Mouse (Mus musculus) yolk sac, embryonic 10.5 days (tissue): ENCODE results near the gene Pgm3.
"Not testable (repeated sequence)": the region's sequence is repeated elsewhere in the genome, so short reads cannot be mapped to it uniquely, and the experiment has no call there.

ENCODE experiments used
- DNase-seq: peaks from one replicate; pipeline ENCODE4 v3.0.0-alpha.2; 2017; ENCODE audit warnings: low spot score

Gene Pgm3

DNA sequence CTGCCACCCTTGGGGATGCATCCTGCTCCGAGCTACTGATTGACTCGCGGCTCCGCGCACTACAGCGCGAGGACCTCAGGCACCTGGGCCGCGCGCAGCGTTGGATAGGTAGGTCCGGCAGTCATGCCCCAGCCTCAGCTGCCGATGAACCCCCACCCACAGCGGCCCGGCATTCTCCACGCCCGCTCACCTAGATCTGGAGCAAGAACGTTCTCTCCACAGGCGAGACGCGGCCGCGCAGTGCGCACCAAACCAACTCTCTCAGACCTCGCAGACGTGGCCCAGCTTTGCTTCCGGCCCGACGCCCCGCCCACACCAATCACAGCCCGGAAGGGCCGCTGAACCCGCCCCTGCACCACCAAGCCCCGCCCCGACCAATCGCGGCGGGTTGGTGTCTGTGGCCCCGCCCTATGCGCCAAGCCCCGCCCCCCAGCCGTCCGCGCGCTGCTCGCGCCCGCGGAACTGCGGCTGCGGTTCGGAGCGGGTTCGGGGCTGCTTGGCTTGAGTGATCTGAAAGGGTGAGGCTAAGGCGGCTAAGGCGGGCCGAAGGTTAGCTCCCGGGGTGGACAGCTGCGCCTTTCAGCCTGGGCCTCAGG lies at the start of gene Pgm3, which contains the start of gene Rwdd2a:
Gene Pgm3 (minus strand): TSS at position 303 of the 596 bp plus-strand sequence.
Gene Rwdd2a (plus strand): TSS at position 452 of the 596 bp plus-strand sequence.
- peak; percentile 96 for DNase-seq

DNA sequence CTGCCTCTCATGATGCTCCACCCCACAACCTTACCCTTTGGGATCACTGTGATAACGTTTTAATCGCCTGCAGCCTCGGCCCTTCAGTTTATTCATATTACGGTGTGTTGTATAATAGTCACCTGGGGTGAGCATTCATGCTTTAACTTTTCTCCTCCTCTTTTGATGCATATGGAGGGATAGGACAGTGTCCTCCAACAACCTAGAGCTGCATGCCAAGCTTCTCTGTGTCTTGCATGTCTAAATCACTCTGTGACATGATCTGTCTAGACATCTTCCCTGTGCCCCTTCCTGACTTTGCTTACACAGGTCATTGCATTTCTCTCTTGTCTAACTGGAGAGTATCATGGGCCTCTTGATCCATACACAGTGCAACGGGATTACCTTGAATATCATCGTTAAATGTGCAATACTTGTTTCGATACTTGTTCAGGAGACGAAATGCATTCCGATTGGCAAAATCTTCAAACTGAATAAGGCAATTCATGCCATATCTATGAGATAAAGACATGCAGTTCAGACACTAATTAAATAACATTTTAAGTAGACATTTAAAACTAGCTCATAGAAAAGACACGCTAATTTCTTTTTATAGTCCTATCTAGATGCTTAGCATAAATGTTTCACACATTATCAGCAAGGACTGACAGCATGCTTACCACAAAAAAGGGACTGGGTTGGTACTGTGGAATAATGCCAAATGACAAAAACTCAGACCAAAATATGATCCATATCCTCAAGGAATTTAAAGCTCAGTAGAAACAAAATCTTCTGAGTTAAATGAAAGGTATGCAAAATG lies 47.9 kb upstream of the Pgm3 start:
- DNase-seq = no peak

DNA sequence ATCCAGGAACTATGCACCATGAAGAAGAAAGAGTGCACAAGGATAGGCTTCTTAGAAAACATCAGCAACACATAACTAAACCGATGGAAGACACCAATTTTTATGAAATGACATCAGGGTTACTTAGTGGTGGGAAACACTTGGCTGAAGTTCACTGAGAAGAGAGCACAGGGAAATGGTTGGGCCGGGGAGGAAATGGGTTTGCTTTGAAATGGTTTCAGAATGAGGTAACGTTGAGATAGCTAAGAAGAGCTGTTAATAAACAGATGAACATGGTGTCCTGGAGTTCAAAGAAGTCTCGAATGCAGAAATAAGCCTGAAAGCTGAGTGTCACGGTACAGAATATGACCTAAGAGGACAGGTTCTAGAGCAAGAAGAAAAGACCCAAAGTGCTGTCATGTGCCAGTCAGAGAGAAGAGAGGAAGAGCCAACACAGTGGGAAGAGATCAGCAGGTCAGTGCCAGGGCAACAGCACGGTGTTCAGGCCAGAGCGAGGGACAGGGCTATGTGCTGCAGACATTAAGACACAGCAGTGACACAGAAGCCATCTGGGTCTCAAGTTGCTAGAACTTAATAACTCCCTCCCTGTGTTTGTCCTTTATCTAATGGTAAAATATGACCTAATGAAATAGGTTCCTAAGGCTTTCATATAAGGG lies 46.3 kb upstream of the Pgm3 start:
- DNase-seq = no peak

DNA sequence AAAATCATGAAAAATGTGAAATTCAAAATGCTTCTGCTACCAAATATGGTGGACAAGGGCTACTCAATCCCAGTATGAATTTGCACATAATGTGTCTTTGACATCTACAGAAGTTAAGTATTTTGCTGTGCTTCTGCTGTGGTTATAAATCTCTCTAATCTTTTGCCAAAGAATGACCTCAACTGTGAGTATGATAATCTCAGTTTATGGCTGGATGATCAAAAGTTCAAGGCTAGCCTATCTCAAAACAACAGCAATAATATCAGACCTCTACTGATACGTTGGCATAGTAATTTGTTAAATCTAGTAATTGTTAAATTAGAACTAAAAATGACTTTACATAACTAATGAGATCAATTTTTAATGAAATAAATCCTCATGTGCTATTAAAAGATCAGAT lies 44.1 kb upstream of the Pgm3 start:
- DNase-seq = no peak

DNA sequence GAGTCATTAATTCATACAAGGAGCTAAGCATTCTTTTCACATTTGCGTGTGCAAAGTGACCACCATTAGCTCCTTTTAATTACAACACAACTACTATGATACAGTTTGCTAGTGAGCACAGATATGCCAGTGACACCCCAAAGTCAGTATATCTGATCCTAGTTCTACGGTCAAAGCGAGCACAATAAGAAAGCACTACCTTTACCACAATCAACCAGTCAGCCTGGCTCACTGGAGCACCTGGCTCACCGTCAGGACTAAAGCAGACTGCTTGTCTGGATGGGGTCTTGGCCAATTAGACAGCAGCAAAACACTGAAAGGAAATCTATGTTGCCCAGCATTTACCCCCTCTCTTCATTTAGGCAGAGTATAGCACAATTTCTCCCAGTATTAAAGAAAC lies 40.4 kb upstream of the Pgm3 start:
- no peak for DNase-seq

DNA sequence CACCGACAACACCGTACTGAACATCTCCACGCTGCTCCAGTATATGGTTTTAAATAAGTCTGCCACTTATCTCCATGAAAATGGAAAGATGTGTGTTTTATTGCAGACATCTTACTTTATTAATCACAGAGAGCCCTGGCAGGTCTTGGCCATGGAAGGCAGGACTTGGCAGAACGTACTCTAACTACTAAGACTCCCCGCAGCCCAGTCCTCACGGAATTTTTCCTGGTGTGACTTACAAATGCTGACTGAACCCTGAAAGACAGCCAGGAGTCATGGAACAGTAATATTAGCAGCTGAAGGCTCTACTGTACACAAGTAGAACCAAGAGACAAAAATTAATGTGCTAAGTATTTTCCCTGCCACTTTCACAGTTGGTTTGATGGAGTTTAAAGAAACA lies 34.1 kb upstream of the Pgm3 start:
- no peak for DNase-seq

DNA sequence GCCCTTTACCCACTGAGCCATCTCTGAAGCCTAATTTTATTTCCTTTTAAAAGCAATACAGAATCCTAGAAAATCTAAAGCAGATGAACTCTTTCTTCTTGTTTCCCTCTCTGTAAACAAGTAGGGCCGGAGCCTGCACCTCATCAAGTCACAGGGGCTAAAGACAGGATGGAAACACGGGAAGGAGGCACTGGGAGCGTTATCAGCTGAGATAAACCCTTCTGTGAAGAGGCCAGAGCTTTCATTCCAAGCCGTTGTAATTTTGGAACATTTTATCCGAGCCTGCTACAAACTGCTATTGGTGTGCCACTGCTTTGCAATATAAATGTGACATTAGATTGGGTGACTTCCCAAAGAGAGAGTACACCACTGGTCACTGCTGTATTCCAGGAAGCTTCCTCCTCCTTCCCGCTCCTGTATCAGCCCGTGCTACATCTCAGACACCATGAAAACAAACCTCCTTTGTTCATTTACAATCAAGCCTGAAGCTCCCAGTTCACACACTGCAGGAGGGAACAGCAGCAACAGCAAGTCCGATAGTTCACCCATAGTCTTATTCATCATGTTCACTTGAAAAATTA lies 28.2 kb upstream of the Pgm3 start:
- DNase-seq = peak; percentile 32

DNA sequence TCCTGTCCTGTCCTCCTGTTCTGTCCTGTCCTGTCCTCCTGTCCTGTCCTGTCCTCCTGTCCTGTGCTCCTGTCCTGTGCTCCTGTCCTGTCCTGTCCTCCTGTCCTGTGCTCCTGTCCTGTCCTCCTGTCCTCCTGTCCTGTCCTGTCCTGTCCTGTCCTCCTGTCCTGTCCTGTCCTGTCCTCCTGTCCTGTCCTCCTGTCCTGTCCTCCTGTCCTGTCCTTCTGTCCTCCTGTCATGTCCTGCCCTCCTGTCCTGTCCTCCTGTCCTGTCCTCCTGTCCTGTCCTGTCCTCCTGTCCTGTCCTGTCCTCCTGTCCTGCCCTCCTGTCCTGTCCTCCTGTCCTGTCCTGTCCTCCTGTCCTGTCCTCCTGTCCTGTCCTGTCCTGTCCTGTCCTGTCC lies 25.3 kb upstream of the Pgm3 start:
- DNase-seq = not testable (repeated sequence)

DNA sequence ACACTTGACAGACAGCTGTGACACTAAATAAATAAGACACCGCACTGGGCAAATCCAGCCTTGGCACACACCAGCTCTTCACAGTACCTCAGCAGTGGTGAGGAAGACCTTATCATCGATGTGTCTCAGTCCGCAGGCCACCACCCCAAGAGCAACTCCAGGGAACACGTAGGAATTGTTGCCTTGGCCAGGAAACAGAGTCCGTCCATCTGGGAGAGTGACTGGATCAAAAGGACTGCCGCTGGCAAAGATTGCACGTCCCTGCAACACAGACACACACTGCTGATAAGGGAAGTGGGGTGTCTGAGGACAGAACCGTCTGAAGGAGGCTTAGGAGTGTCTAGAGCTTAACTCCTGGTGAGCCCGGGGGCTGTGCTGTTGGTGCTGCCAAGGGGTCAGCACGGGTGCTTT lies 22.7 kb upstream of the Pgm3 start:
- DNase-seq = not testable (repeated sequence)

DNA sequence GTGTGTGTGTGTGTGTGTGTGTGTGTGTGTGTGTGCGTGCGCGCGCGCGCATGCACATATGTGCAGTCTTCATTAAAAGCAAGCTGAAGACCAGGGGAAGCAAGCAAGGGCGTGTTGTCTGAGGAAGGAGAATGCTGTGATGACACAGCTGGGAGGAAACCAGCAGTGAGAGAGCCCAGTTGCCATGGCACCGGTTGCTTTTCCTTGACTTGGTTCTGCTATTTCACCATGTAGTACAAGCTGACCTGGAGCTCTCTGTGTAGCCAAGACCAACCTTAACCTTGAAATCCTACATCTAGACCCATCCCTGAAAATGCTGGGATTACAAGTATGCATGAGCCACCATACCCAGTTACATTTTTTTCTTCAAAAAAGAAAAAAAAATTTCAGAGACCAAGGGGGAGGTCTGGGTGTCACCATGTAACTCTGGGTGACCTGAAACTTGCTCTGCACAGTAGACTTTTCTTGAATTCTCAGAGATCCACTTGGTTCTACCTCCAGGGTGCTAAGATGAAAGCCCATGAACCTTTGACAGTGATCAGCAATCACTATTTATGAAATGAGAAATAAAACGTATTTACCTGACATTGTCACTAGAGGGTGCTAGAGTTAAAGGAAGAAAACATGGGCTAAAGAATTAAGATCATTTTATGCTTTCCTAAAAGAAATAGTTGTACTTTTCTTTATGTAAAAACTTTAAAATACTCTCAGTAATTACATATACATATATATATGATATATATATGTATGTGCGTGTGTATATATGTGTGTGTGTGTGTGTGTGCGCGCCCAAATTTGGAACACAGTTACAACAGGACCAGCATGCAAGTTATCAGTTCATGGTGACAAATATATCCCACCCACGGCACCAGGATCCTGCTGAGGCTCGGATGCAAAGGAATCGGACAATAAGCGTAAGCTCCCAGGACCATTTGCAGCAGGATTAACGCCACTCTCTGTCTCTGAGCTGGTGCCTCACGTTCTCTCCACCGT lies 21.3 kb upstream of the Pgm3 start:
- DNase-seq = no peak

DNA sequence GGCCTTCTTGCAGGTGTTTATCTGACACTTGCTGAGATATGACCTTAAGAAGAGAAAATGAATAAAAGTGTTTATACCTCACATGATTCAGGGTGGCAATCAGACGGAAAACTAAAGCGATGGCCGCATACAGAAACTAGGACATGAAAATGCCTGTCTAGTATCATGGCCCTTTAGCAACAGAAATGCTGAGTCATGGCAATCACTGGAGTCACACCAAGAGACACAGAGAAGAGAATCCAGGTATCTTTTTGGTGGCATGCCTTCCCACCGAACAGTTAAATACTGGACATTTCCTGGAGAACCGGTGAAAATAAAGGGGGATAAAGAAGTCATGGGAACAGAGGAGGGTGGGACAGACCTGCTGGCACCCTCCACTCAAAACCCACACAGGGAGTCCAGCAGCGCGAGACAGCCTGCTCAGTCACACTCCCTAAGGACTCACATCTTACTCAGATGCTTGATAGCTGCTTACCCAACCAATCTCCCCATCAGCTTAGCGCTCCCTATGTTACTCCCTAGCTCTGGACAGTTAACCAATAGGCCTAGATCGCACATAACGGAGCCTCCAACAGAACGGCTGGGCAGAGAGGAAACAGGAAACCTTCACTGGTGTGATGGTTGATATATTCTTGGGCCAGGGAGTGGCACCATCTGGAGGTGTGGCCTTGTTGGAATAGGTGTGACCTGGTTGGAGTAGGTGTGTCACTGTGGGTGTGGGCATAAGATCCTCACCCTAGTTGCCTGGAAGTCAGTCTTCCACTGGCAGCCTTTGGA lies 15.6 kb upstream of the Pgm3 start:
- no peak for DNase-seq

DNA sequence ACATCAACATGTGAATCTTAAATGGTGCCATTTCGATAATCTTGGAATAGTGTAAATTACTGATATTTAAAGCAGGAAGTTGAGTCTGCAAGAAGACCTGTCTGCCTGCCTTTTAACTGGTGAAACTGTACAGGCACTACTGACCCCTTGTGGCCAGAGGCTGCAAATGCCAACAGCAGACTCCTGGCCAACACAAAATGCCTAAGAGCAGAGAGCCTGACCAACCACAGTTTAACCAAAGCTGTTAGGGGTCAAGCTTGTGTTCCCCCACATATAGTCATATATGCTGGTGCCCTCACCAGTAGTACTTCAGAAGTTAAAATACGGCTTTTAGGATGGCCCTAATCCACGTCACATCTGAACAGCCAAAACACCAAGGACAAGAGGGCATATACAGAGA lies 12.1 kb upstream of the Pgm3 start:
- peak; percentile 49 for DNase-seq

DNA sequence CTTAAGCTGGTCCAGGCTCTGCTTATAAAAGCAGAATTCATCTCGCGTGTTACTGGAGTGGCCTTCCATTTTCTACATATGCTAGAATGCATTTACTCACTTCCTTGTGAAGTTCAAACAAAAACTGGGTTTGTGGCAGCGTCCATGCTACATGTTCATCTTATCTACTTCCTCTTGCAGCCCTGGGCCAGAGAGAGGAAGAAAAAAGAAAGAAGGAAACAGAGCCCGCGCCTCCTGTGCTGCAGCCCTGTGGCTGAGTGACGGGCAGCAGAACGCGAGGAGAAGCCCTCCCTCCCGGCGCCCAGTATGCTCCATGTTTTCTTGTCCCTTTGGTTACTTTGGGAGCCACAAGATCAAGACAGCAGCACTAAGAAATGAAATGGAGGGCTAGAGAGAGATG lies 8.0 kb upstream of the Pgm3 start:
- no peak for DNase-seq

DNA sequence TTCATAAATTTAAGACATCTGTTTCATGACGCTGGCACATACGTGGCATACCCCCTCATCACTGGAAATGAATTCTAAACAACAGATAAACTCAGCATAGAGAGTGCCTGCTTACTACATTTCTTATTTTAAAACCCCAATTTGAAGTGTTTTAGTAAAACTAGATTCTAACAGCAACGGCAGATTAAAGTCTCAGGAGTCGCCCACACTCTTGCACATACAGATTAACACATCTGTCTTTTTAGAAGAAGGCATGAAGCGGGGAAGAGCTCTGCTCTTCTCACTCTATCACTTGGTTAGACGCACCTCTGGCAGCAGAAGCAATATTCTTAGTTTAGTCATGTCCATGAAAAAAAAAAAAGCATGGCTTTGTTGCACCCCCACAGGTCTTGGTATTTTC lies 3.5 kb upstream of the Pgm3 start:
- DNase-seq = no peak

DNA sequence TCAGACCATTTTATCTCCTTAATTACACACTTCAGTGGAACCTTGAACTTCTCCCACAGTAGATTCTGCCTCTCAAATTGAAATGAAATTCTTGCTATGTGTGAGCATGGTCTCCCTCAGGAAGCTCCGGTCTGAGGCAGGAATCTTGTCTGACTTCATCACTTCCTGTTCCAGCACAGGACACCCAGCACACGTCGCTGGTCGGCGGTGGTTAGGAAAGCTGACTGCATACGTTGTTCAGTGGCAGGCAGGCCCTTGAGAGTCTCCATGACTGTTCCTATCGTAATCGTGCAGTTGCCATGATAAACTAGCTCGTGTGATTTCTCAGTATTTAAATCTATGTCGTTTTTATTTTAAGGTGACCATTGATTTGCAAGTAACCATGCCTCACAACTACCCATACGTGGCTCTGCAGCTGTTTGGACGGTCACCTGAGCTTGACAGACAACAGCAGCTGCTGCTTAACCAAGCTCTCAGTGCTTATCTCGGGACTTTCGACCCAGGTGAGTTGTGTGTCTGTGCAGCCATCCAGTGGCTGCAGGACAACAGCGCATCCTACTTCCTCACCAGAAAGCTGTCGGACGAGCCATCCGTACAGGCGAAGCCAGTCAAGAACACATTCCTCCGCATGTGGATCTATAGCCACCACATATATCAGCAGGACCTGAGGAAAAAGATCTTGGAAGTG lies 2.1 kb upstream of the Pgm3 start:
- peak; percentile 64 for DNase-seq

DNA sequence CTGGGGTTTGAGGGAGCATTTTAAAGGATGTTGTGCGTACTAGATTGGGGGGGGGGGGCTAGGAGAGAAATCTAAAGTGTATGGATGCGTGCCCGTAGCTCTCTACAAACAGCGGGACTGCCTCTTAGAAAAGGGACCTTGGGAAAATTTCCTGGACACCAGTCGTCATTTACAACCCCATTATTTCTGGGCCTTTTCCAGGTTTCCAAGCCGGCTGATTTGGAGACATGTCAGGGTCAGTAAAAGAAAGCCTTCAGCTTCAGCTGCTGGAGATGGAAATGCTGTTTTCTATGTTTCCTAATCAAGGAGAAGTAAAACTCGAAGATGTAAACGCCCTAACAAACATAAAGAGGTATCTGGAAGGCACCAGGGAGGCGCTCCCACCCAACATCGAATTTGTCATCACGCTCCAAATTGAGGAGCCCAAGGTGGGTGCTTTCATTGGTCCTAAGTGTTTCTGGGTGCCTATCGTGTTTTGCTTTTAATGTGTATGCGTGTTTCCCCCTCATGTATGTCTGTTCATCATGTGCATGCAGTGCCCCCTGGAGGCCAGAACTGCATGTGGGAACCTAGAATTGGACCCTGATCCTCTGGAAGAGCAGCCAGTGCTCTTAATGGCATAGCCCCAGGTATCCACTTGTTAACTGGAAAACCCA lies 1.1 kb upstream of the Pgm3 start:
- peak; percentile 72 for DNase-seq

DNA sequence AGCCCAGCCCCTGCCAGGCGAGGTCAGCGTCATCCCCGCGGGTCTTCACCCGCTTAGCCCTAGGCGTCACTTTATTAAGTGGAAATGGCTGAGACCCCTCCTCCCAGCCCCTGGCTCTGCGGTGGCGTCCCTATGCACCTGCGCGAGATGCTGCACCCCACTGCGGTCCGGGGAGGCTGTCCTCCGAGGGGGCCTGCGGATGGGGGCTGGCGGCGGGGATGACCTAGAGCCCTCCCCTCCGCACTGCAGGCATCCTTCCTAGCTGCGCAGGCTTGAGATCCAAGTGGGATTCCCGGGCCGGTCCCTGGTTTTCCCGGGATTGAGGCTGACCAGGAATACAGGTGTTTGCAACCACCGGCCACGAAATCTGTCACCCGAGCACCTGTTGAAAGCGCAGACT lies 554 bp upstream of the Pgm3 start:
- DNase-seq = no peak

DNA sequence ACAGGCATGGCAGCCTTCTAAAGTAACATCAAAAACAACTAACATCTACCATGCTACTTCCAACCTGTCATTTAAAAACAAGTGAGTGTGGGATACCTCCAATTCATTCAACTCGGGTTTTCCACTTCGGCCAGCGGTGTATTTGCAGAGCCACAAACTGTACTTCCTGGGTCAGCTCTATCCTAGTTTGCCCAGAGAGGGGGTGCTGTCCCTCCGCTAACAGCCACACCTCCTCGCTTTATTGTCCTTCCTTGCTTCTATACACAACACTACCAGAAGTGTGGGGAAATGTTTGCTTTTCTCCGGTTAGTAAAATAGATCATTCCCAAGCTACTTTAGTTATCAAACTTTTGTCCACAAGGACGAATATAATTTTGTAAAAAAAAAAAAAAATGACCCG lies 696 bp downstream of the Pgm3 start:
- DNase-seq = peak; percentile 31

DNA sequence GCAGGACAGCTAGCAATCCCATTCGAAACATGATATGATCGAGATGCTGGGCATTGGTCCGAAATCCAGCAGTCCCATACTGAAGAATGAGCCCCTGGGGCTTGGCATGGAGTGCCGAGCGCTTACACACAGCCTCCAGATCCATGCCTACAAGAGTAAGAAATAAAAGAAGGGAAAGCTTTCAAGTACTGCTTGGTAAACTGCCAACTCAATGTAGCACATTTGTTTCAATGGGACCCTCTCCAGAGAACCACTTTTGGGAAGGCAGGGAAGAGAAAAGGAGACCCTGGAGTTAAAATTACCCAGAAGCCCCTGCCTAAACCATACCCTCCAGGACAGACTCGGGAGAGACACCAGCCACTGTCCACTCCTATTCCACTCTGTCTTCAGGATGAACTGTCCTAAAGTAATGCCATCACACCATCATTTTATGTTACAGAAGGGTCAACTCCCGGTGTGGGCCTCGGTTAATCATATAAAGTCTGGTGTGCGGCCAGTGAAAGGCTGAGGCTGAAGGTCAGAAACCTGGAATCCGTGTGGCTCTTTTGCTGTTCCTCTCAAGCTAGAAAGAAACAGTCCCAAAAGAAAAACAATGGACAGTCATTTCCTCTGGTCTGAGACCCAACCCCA lies 1.3 kb downstream of the Pgm3 start:
- peak; percentile 20 for DNase-seq
